Mouse (Mus musculus) 3134 (cell line): Measurements from ENCODE around the gene Ces1h.
"Not testable (repeated sequence)": the region's sequence is repeated elsewhere in the genome, so short reads cannot be mapped to it uniquely, and the experiment has no call there.

Experiments
- DNase-seq: peaks from one replicate; pipeline ENCODE4 v3.0.0-alpha.2; 2011; ENCODE audit warnings: low spot score; ENCODE audit not compliant: insufficient read length; ENCODE audit errors: extremely low read depth

Gene Ces1h

DNA sequence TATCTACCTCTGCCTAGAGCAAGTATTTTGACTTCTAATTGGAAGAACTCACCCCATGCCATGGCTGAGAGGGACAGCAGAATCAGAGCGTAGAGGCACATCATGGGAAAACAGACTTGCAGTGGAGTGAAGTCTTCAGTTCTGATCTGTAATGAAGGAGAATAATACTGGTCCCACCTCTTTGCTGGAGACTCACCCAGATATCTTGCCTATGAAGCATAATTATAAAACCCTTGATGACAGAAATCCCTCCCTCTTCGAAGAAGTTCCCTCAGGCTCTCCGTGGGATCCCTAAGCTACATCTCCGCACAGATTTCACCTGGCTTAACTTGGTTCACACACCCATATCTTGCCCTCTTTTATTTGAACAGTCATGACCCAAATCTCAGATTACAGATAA lies at the start of gene Ces1h:
TSS of gene Ces1h (minus strand) at position 101 of the 400 bp plus-strand sequence.
- no peak for DNase-seq

GRCm38 (mm10) chr8:93427195-93427594 lies 47.7 kb upstream of the Ces1h start:
- no peak for DNase-seq

DNA sequence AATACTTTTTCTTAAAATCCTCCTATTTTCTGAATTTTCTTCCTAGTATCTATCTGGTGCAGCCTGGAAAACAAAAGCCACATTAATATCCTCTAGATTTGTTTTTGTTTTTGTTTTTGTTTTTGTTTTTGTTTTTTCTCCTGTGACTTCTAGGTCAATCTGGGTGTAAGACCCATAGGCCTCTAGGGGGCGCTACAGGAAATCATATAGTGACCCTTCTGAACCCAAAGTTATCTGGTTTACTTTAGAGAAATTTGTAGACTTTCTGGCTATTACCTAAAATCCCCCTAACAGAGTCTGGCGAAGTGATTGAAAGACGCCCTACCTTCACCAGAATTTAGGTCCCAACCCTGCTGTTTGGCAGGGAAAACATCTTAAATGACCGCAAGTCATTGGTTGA lies 35.9 kb upstream of the Ces1h start:
- DNase-seq = no peak

GRCm38 (mm10) chr8:93408830-93409229 lies 29.3 kb upstream of the Ces1h start:
- no peak for DNase-seq

DNA sequence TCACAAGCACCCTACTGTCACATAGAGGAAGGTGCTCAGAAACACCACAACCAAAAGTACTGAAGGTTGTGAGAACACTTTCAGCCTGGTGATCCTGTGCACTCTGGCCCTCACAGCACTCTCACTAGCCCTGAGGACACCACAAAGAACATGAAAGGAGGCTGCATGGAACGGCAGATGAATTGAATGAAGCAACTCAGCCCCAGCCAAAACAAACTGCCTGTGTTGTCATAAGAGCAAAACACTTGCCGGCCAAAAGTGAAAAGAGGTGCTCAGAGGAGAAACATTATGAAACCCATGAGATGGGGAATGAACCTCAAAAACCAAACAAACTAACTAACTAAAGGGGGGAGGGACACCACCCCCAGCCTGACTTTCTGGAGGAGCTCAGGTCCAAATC lies 20.2 kb upstream of the Ces1h start:
- no peak for DNase-seq

DNA sequence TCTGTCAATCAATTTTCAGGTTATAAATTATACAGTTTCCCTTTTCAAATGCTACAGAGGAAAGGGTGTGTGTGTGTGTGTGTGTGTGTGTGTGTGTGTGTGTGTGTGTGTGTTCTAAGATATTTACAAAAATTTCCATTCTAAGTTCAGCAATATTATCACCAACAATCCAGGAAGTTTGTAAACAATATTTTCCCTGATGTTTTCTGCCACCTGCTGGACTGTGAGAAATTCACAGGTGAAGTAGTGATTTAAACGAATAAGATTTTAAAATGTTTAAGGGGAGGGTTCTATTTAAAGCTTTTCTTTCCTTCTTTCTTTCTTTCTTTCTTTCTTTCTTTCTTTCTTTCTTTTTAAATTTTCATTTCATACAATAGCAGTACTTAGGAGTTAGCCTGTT lies 18.5 kb upstream of the Ces1h start:
- DNase-seq = no peak

- DNase-seq = not testable (repeated sequence)
These were observed 14.6 kb upstream of the Ces1h start for GRCm38 (mm10) chr8:93394079-93394619.

GRCm38 (mm10) chr8:93369481-93369880 lies 10.0 kb downstream of the Ces1h start:
- DNase-seq = no peak

DNA sequence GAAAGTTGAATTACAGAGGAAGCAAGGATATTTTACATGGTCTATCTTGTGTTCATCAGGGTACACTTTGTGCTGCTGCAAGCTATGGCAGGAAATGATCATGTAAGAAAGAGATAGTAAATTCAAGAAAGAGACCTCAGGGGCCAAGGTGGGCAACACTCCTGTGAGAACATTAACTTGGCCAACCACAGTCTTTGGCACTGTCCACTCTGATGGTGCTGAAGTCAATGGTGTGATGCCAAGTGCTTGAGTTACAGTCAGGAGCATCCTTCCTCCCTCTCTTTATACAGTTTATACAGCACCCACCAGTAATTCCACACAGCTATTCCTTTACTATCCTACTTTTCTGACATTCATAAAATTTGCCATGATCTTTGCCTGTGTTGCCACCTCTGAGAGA lies 19.4 kb downstream of the Ces1h start:
- DNase-seq = no peak

DNA sequence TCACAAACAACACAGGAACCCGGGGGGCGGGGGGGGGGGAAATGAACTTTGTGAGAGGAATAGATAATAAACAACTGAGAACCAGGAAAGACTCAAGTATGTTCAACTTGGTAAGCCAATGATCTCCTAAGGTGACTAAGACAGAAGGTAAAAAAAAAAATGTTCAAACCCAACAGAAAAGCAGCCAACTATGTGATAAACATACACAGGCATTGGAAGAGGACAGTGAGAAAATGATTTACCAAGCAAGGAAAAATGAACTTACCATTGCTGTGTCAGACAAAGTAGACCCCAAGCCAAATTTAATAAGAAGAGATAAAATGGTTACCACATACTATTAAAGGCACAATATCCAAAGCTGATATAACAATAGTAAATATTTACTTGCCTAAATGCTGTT lies 40.0 kb downstream of the Ces1h start:
- DNase-seq = no peak

GRCm38 (mm10) chr8:93337207-93337606 lies 42.3 kb downstream of the Ces1h start, which contains the start of gene Ces1g:
Gene Ces1g (minus strand): TSS chr8:93337308.
- DNase-seq = no peak

DNA sequence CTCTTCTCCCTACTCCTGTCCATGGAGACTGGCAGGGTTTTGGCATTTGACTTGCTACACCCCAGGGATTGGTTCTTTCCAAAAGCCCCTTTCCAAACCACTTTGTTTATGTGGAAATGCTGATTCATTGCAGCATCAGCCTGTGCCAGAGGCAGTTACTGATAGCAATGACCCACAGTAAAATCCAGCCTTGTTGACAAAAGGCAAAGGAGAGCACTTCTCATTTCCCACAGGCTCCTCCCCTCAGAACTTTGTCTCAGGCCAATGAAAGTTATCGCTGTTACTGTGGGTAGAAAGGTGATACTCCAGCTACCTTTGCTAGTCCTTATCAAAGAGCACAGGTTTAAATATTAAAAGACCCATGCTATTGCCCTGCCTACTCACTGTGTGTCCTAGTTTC lies 46.8 kb downstream of the Ces1h start:
- DNase-seq = peak; percentile 26

DNA sequence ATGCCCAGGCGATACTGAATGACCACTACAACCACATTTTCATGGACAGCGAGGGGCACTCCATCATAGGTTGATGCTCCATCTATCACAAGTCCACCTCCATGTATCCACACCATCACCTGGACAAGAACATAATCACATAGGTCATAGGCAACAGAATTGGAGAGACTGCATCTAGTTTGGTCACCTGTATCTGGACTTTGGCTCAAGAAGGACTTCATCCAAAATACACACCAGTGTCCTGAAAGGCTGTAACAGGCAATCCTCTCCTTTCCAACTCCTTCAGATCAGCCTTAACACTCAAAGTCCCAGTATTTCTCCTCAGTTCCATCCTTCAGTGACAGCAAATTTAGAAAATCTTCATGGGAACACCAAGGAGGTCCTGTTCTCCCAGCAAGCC lies 48.4 kb downstream of the Ces1h start:
- no peak for DNase-seq

DNA sequence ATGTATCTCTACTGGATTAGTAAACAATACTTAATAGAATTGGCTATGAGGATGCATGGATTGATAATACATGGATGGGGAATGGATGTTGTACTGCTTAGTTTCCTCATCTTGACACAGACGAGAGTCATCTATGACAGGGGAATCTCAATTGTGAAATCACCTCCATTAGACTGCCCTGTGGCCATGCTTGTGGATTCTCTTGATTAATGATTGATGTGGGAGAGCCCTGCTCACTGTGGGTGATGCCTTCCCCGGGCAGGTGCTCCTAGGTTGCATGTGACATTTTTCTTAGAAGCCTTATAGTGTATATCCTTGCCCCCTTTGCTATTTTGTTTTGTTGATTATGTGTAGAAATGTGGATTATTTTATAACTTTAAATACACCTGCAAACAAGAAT lies 54.4 kb downstream of the Ces1h start:
- no peak for DNase-seq

DNA sequence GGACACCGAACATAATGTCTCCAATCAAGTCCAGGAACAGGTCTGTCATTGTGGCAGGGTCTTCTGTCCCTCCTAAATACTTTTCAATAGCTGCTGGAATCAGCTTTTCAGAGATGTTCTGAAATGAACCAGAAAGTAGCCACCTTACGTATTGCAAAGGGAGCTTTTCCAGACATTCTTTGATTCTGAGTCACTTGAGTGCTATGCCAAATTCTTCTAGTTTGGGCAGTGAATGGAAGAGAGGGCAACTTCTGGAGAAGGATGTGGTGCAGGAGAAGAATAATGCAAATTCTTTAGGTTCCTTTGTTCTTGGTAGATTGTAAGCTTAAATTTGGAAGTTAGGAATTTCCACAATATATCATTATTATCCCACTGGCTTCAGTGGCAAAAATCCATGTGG lies 62.5 kb downstream of the Ces1h start:
- no peak for DNase-seq

DNA sequence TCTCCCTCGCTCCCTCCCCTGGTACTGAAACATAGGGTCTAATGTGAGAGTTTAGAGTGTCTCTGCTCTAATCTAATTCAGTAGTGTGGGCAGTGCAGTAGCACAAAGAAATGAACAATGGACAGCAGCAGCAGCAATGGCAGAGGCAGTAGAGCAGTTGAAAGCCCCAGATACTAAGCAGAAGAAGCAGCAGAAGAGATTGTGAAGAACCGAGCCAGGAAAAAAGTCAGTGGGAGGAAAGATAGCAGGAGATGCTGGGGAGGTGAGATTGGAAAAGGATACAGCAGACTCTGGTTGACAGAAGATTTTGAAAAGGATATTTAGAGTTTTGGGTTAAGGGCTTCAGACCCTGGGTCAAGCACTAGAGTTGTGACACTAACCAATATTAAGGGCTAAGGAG lies 64.0 kb downstream of the Ces1h start:
- DNase-seq = no peak
